Mouse (Mus musculus) regulatory T cell (primary cell): ENCODE data around the gene Tunar.

Experiments
- in situ Hi-C: fragments of 300-600 bp; cut with MboI, MseI; formaldehyde crosslinking; loops from one replicate; pipeline ENCODE4 v1.15.1; 2025; ENCODE audit warnings: high pct_unique_total_duplicates

The Tunar gene

GRCm38 (mm10) chr12:105403742-105404141, 70.1 kb downstream of the Tunar start:
- in situ Hi-C loops: no loop called here

- in situ Hi-C loops: no loop called here
Observed at GRCm38 (mm10) chr12:105406008-105406407, 72.3 kb downstream of the Tunar start.

GRCm38 (mm10) chr12:105413909-105414308, 80.2 kb downstream of the Tunar start:
- in situ Hi-C loops: no loop called here

GRCm38 (mm10) chr12:105420476-105420875, 86.8 kb downstream of the Tunar start:
- in situ Hi-C loops: no loop called here

- in situ Hi-C loops: no loop called here
Observed at GRCm38 (mm10) chr12:105426541-105426940, 92.9 kb downstream of the Tunar start.

- in situ Hi-C loops: no loop called here
Observed at GRCm38 (mm10) chr12:105427039-105427757, 93.5 kb downstream of the Tunar start.

GRCm38 (mm10) chr12:105431872-105432271, 98.2 kb downstream of the Tunar start:
- in situ Hi-C loops: no loop called here

- in situ Hi-C loops: no loop called here
Observed at GRCm38 (mm10) chr12:105432807-105433206, 99.1 kb downstream of the Tunar start.
